Mouse (Mus musculus) kidney, postnatal 4 days (tissue): ENCODE measurements around the gene Pard6b.

Experiments
- DNase-seq, 2 experiments: peaks; one replicate each; pipeline ENCODE4 v3.0.0; 2021; ENCODE audit warnings: mixed read lengths in 2 of 2

Gene Pard6b

GRCm38 (mm10) chr2:168143794-168144193 is 63.0 kb downstream of the Pard6b start:
- no peak for DNase-seq

- no peak for DNase-seq
Observed at GRCm38 (mm10) chr2:168145437-168145836, 64.6 kb downstream of the Pard6b start.

- DNase-seq, result peak; percentile 53 to 70
Observed at GRCm38 (mm10) chr2:168147722-168148432, 67.1 kb downstream of the Pard6b start.

GRCm38 (mm10) chr2:168149241-168149640 is 68.4 kb downstream of the Pard6b start:
- no peak for DNase-seq
